Mouse (Mus musculus) liver, adult 2 months (tissue): ENCODE results near the gene Cacna1i. TPM values are rescaled to one million over a fixed set of nuclear protein-coding genes. Genes with fewer than 3 reads are reported as not detected.

Experiments
- DNase-seq: peaks from one replicate; pipeline ENCODE4 v3.0.0-alpha.2; 2011; ENCODE audit warnings: low read depth, low spot score; ENCODE audit errors: extremely low read depth
- H3K27ac ChIP-seq: fragments of 200-500 bp; replicated peaks from 2 replicates; pipeline ENCODE4 v1.5.1; 2012; ENCODE audit warnings: low read depth, mild to moderate bottlenecking, control low read depth, inconsistent platforms, low read length; ENCODE audit not compliant: insufficient read depth
- H3K27me3 ChIP-seq: fragments of 200-500 bp; 2 replicates; pipeline ENCODE4 v1.6.1; 2012; ENCODE audit warnings: mild to moderate bottlenecking, moderate library complexity, low read length, inconsistent platforms; ENCODE audit not compliant: control insufficient read depth, insufficient read depth
- H3K36me3 ChIP-seq: fragments of 200-500 bp; 2 replicates; pipeline ENCODE4 v1.6.1; 2012; ENCODE audit warnings: low read length, inconsistent platforms; ENCODE audit not compliant: control insufficient read depth, insufficient read depth
- H3K4me1 ChIP-seq: fragments of 200-500 bp; 2 replicates; pipeline ENCODE4 v1.6.1; 2011; ENCODE audit warnings: low read length; ENCODE audit not compliant: control insufficient read depth, insufficient read depth
- H3K4me3 ChIP-seq: fragments of 200-500 bp; 2 replicates; pipeline ENCODE4 v1.5.1; 2011; ENCODE audit warnings: low read depth, mild to moderate bottlenecking, control low read depth, low read length, moderate library complexity; ENCODE audit not compliant: insufficient read depth
- H3K79me2 ChIP-seq: fragments of 200-500 bp; 2 replicates; pipeline ENCODE4 v1.6.1; 2012; ENCODE audit warnings: inconsistent platforms, mild to moderate bottlenecking, low read length, moderate library complexity; ENCODE audit not compliant: control insufficient read depth, insufficient read depth
- H3K9ac ChIP-seq: fragments of 200-500 bp; 2 replicates; pipeline ENCODE4 v1.6.1; 2012; ENCODE audit warnings: low read depth, mild to moderate bottlenecking, control low read depth, inconsistent platforms, low read length
- CTCF ChIP-seq: fragments of 200-500 bp; IDR thresholded peaks from 2 replicates; pipeline ENCODE4 v1.5.1; 2011; ENCODE audit warnings: low read depth, low read length, control low read depth
- POLR2A ChIP-seq: fragments of 200-500 bp; IDR thresholded peaks from 2 replicates; pipeline ENCODE4 v1.6.1; 2011; ENCODE audit warnings: low read length, control low read depth; ENCODE audit not compliant: insufficient read depth; ENCODE audit errors: extremely low read depth
- WGBS: fragments of 180-500 bp; shearing (Covaris S2); methylation state at CpG from one replicate; pipeline ENCODE4 v1.1.7; 2018; 5-methylcytosine and 5-hydroxymethylcytosine counted together
- polyA plus RNA-seq: library from polyadenylated mRNA; depleted of rRNA; stranded (reverse); fragments of >200 nt; gene quantifications from 2 replicates; pipeline ENCODE4 v1.2.3, GENCODE M21; 2012
- total RNA-seq: library from RNA; depleted of rRNA; stranded (reverse); fragments of >200 nt; gene quantifications from 2 replicates; pipeline ENCODE4 v1.2.3, GENCODE M21; 2014

Gene Cacna1i
- total and polyA plus RNA-seq, 2 experiments: under 0.01 to 0.09 TPM

GRCm38 (mm10) chr15:80407873-80408272 is 120.8 kb downstream of the Cacna1i start:
- peak; percentile 15 for DNase-seq
- 50% methylated on average over 1 of the region's 1 CpGs for WGBS

GRCm38 (mm10) chr15:80410661-80411060 is 123.6 kb downstream of the Cacna1i start:
- WGBS: 39% methylated on average over 7 of the region's 7 CpGs
- no peak for DNase-seq
- Histone ChIP-seq H3K9ac (no peak overlapping the region), H3K27me3 (no peaks in the 10 kb centered on the region), H3K79me2 (no peaks in the 10 kb centered on the region), H3K4me3 (no peak overlapping the region), H3K36me3 (no peaks in the 10 kb centered on the region), H3K4me1 (peaks cover 3% of the 10 kb centered on the region; the same call in 1 of the 2 replicates), H3K27ac (no peak overlapping the region)
- no peak for TF ChIP-seq POLR2A
- TF ChIP-seq CTCF: no peak

More at GRCm38 (mm10) chr15:80407873-80408272, 120.8 kb downstream of the Cacna1i start:
- TF ChIP-seq POLR2A: no peak
- TF ChIP-seq CTCF: no peak
- Histone ChIP-seq H3K4me3 (no peak overlapping the region), H3K4me1 (no peaks in the 10 kb centered on the region), H3K36me3 (no peaks in the 10 kb centered on the region), H3K79me2 (no peaks in the 10 kb centered on the region), H3K27ac (no peak overlapping the region; the same call in 1 of the 2 replicates), H3K27me3 (no peaks in the 10 kb centered on the region), H3K9ac (no peak overlapping the region)

- Histone ChIP-seq H3K79me2 (no peaks in the 10 kb centered on the region), H3K9ac (no peak overlapping the region), H3K36me3 (no peaks in the 10 kb centered on the region), H3K4me1 (peaks cover 3% of the 10 kb centered on the region; the same call in 1 of the 2 replicates), H3K27ac (no peak overlapping the region), H3K4me3 (no peak overlapping the region), H3K27me3 (no peaks in the 10 kb centered on the region)
- 78% methylated on average over 4 of the region's 4 CpGs for WGBS
- DNase-seq: no peak
- TF ChIP-seq CTCF (no peak), POLR2A (no peak)
These were observed 126.0 kb downstream of the Cacna1i start for GRCm38 (mm10) chr15:80413070-80413469.

- Histone ChIP-seq H3K9ac (no peak overlapping the region), H3K27me3 (no peaks in the 10 kb centered on the region), H3K36me3 (no peaks in the 10 kb centered on the region), H3K4me3 (no peak overlapping the region), H3K79me2 (no peaks in the 10 kb centered on the region), H3K4me1 (peaks cover 3% of the 10 kb centered on the region; the same call in 1 of the 2 replicates), H3K27ac (no peak overlapping the region)
- TF ChIP-seq POLR2A: no peak
- no peak for TF ChIP-seq CTCF
- 72% methylated on average over 17 of the region's 17 CpGs for WGBS
- no peak for DNase-seq
These were observed 127.1 kb downstream of the Cacna1i start for GRCm38 (mm10) chr15:80413988-80414721.

- TF ChIP-seq POLR2A (no peak), CTCF (no peak)
- no peaks in the 10 kb centered on the region for H3K79me2 ChIP-seq
- no peak for DNase-seq
- no peaks in the 10 kb centered on the region for H3K27me3 ChIP-seq
- peaks cover 3% of the 10 kb centered on the region; the same call in 1 of the 2 replicates for H3K4me1 ChIP-seq
- no peaks in the 10 kb centered on the region for H3K36me3 ChIP-seq
- no peak overlapping the region for H3K4me3 ChIP-seq
- H3K9ac ChIP-seq: no peak overlapping the region
- 85% methylated on average over 4 of the region's 4 CpGs for WGBS
- H3K27ac ChIP-seq: no peak overlapping the region
These were observed 128.1 kb downstream of the Cacna1i start for GRCm38 (mm10) chr15:80415132-80415531.

GRCm38 (mm10) chr15:80417066-80417465 is 130.0 kb downstream of the Cacna1i start:
- WGBS: 71% methylated on average over 9 of the region's 9 CpGs
- H3K4me1 ChIP-seq: peaks cover 3% of the 10 kb centered on the region; the same call in 1 of the 2 replicates
- no peak for TF ChIP-seq POLR2A
- TF ChIP-seq CTCF: no peak

More at GRCm38 (mm10) chr15:80417066-80417465, 130.0 kb downstream of the Cacna1i start:
- DNase-seq: no peak
- Histone ChIP-seq H3K36me3 (no peaks in the 10 kb centered on the region), H3K79me2 (no peaks in the 10 kb centered on the region), H3K27me3 (no peaks in the 10 kb centered on the region), H3K9ac (no peak overlapping the region), H3K4me3 (no peak overlapping the region), H3K27ac (no peak overlapping the region)
